Mouse (Mus musculus): Measurements from ENCODE around the gene Gm815.

Gm815 gene

DNA sequence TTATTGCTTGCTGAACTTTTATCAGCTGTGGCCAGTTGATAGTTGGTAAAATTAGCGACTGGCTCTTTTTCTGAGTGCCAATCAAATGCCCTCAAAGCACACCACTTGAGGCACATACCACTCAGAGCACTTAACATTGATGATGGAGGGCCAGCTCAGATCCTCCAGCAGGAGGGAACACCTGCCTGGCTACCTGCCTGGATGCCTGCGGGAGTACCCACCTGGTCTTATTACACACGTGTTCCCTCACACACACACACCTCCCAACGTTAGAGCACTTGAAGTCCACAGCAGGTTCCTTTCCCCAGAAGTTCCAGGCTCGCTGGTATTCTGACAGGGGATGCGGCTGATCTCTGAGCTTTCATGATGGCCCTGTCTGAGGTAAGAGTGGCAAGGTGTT lies at the start of gene Gm815:
TSS of gene Gm815 (plus strand) at position 266 of the 400 bp plus-strand sequence.
- DNase-seq (ENCODE audit: low spot score in 2 of 2), result no peak

- DNase-seq (ENCODE audit: low spot score in 2 of 2), result no peak
Observed at GRCm38 (mm10) chr19:26837626-26838025, 48.1 kb upstream of the Gm815 start.

DNA sequence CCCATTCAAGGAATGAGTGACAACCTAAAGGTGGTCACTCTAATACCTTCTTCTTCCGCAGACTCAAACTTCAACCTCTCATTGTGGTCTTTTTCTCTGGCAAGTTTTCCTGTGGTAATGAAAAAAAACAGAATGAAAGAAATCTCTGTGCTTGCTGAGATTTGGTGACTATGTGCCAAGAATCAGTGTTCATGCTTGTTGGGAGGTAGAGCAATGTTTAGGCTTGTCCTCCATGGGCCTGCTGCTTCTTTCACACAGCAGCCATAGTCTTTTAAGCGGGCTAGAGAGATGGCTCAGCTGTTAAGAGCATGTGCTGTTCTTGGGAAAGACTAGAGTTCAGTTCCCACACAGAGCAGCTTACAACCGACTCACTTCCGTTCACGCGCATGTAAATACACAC lies 41.8 kb upstream of the Gm815 start:
- DNase-seq (ENCODE audit: low spot score in 2 of 2), result no peak

DNA sequence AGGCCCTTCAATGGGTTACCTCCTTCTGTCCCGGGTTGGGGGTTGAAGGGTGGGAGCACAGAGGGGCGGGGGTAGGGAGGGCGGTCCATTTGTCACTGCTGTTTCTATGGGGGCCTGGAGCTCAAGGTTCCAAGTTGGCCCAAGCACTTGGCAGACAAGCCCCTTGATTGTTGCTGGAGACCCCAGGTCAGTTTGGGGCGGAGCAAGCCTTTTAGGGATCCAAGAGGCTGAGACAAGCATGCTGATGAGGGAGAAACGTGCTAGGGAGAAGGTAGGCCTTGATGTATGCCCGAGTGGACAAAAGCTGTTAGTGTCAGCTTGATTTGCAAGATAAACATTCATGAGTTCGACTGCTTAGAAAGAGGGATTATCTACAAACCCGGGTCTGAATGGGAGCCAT lies 40.9 kb upstream of the Gm815 start:
- DNase-seq (ENCODE audit: low spot score in 2 of 2), result no peak

GRCm38 (mm10) chr19:26845276-26846016 lies 40.2 kb upstream of the Gm815 start:
- DNase-seq (ENCODE audit: low spot score in 2 of 2), result peak; percentile 74 to 75

DNA sequence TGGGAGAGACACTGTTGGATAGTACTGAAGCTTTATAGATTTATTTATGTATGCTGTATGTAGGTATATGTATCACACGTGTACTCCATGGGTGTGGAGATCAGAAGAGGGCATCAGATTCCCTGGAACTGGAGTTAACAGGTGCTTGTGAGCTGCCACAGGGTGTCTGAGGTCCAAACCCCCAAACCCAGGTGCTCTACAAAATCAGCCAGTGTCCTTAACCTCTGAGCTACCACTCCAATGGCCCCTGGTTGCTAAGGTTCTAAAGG lies 39.7 kb upstream of the Gm815 start:
- no peak for DNase-seq (ENCODE audit: low spot score in 2 of 2)

DNA sequence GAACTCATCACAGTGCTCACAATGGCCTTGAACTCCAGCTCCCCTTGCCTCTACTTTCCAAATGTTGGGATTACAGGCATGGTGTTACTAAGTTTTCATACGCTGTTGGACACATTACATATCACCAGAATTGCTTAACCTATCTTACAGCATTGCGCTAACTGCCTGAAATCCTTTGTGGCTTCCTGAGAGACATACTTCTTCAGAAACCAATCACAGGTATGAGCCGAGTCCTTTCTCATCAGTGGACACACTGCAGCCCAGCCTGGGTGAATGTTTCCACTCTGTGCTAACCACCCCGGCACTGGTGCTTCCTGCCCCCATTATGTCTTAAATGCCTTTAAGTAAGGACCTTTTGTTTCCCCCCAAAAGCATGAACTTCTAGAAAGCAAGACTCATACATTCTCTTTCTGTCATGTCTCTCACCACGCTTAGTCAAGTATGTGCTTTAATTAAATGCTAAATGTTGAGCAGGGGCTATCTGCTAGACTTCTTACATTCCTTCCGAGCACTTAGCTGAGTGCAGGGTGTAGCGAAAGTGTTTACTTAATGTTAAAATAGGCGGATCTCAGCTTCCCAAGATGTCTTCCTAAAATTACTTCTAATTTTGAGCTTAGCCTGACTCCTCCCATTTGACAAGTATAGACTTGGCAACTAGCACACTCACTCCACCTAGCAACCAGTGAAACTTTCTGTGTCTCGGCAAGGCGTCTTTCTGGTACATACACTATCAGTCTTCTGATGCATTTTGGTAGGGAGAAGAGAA lies 34.5 kb upstream of the Gm815 start:
- DNase-seq (ENCODE audit: low spot score in 2 of 2), result no peak

GRCm38 (mm10) chr19:26852325-26852900 lies 33.3 kb upstream of the Gm815 start:
- DNase-seq (ENCODE audit: low spot score in 2 of 2), result no peak

DNA sequence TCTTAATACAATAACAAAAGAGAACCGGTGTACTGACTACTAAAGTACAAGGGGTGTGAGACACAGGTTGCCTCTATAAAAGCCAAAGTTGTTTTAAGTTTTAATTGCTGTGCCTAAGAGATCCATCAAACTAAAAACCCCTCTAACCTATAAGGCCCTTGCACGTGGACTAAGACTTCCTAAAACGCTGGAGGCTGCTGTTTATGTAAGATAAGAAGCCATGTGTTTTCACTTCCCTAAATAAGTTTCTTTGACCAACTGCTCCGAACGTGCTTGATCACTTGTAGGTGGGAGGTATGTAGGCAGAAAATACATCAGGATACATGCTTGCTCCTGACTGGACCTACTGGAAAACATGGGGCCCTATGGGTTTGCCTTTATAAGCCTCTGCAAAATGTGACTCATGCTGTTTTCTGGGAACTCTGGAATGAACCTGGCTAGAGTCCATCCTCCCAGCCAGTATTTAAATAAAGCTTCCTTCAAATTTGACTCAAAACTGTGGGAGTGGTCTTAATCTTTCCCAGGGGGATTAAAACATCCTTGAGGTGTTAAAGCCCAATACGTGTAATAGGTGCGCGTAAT lies 31.9 kb upstream of the Gm815 start:
- DNase-seq (ENCODE audit: low spot score in 2 of 2), result no peak

GRCm38 (mm10) chr19:26854661-26855060 lies 31.0 kb upstream of the Gm815 start:
- no peak for DNase-seq (ENCODE audit: low spot score in 2 of 2)

GRCm38 (mm10) chr19:26855152-26855551 lies 30.5 kb upstream of the Gm815 start:
- no peak for DNase-seq (ENCODE audit: low spot score in 2 of 2)

- no peak for DNase-seq (ENCODE audit: low spot score in 2 of 2)
Observed at GRCm38 (mm10) chr19:26858427-26859194, 27.1 kb upstream of the Gm815 start.

- no peak for DNase-seq (ENCODE audit: low spot score in 2 of 2)
Observed at GRCm38 (mm10) chr19:26859195-26859570, 26.5 kb upstream of the Gm815 start.

- no peak for DNase-seq (ENCODE audit: low spot score in 2 of 2)
Observed at GRCm38 (mm10) chr19:26863662-26864061, 22.0 kb upstream of the Gm815 start.

DNA sequence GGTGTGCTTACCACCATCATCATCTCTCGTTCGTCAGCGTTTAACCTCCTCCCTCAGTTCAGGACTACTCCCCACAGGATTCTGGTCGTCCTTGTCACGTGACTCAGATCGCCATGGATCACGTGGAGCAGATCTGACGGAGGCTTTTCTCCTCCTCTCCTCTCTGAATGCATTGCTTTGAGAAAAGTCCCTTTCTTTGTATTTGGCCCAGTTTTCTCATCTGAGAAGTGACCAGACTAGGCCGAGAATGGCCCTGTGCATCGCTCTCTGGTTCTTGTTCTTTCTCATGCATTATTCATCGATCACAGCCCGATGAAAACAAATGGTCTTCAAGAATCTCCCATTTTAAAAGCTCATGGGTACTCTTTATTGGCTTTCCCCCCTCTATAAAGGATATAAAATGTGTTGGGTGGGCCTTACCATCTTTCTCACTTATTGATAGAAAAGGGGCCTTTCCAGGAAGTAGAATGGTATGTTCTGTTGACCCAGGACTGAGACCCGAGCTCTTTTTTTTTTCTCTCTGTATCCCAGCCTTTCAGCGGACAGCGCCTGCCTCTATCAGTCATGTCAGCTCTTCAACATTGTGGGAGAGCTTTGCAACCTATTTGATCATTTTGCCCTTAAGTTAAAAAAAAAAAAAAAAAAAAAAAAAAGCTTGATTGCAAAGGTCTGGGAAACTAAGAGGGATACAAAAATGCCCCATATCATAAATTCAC lies 20.5 kb upstream of the Gm815 start:
- no peak for DNase-seq (ENCODE audit: low spot score in 2 of 2)

DNA sequence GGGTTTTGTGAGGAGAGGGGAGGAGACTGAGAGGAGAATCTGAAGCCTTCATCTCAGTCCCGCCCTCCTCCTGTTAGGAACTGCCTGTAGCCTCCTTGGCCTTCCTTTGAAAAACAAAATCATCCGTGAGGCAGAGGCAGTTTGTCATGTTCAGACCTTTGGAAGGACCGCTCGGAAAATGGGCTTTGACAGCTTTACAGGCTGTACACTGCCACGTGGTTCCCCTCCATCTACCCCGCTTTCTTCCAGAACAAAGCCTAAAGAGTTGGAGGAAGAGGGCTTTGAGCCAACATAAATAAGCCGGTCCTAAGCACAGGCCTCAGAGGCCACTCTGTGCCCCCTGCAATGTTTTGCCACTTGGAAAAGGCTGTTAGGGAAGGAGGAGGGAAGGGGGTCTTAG lies 19.9 kb upstream of the Gm815 start:
- DNase-seq (ENCODE audit: low spot score in 2 of 2), result no peak

DNA sequence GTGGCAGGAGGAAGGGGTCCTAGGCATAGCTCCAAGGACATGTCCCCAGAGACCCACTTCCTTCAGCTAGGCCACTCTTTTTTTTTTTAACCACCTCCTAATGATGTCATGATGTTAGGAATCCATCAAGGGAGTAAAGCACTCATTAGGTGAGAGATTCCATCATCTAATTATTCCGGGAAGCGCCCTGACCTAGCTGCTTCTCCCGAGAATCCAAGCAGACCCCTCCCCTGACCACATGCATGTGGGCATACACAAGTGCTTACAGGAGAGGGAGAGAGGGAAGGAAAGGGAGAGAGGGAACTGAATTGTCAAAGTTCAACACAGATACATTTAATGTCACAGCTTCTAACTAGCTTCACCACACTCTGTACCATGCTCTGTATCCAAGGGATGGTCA lies 16.1 kb upstream of the Gm815 start:
- no peak for DNase-seq (ENCODE audit: low spot score in 2 of 2)

- DNase-seq (ENCODE audit: low spot score in 2 of 2), result no peak
Observed at GRCm38 (mm10) chr19:26870280-26870679, 15.4 kb upstream of the Gm815 start.

DNA sequence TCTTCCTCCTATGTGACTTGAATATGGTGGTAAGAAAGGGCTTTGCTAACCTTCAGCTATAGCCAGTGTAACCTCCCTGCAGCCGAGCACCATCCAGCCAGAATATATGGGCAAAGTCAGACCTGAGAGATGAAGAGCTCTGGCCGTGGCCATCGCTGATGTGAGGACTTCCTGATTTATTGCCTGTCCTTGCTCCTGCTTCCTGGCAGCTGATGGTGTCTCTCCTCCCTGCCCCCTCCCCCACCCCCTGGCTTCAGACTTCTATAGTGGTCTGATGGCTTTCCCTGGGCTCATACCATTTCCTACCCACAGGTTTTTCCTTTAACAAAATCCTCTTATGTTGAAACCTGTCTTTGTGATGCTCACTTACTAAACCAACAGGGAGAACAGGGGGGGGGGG lies 14.6 kb upstream of the Gm815 start:
- no peak for DNase-seq (ENCODE audit: low spot score in 2 of 2)

GRCm38 (mm10) chr19:26872886-26873285 lies 12.8 kb upstream of the Gm815 start:
- DNase-seq (ENCODE audit: low spot score in 2 of 2), result no peak

DNA sequence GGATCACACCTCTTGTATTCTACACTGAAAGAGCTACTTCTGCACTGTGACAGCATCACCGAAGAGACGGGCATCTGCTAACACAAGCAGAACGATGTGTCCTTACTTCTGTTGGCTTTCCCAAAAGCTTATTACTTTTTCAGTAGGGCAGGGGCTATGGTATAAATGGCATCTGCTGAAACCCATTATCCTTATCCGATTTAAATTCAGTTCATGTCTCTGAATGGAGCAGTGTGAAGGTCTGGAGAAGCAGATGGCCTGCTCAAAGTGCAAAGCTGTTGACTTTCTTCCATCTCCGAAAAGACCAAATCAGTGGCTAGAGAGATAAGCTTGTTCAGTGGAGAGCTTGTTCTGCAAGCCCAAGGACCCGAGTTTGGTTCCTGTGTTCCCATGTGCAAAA lies 10.1 kb upstream of the Gm815 start:
- no peak for DNase-seq (ENCODE audit: low spot score in 2 of 2)
